ENCODE assay signal across 8 mouse cellular contexts in the genomic region with DNA sequence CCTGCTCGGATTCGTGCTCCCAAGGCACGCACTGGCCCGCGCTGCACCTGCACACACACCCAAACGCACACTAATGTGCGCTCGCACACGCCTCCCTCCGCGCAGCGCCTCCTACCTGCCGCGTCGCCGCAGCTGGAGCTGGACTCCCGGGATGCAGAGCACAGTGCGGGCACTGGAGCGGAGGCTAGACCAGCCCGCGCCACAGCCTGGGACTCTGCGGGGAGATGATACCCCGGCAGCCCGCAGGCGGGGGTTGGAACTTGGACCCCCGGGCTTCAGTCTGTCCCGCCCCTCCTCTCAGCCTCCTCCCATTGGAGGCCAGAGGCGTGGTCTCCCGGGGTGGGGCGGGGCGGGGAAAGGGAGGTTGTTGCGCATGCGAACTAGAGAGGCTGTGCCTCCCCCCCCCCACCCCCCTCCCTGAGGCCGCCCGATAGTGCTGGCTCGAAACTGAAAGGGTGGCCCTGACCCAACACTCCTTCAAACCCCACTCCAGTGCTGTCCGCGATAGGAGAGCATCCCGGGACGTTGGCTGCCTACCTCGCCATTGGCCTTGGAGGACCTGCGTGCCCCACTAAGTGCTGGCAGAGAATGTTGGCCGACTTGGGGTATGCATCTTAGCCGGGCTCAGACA. TPM values are rescaled to one million over a fixed set of nuclear protein-coding genes. Genes with fewer than 3 reads are reported as not detected.
DNase-seq lines count a peak whose midpoint lies in the region; ATAC-seq and TF ChIP-seq lines count a peak whose summit lies in the region.

A gene (minus strand): TSS at position 346 of the 631 bp plus-strand sequence.

- peak; percentile 83 for ATAC-seq in forebrain, embryonic 16.5 days
- ATAC-seq in hindbrain, embryonic 11.5 days (ENCODE audit: low FRiP score) = peak; percentile 87

- peak; percentile 43; the same call in 1 of the 2 replicates for TF ChIP-seq CTCF in cerebellum, adult 2 months (IDR thresholded peaks at IDR 0.05; ENCODE audit: borderline replicate concordance, insufficient read depth, low read depth, low read length)

- DNase-seq in ZHBTc4 (ENCODE audit: low read depth, low spot score) = peak; percentile 85
- peak; percentile 71 to 73 for DNase-seq in cerebellum, adult 2 months
- peak; percentile 84 for DNase-seq in hindbrain, embryonic 11.5 days (ENCODE audit: low spot score)
- peak; percentile 48 to 50 for DNase-seq in layer of hippocampus, postnatal 14 days (ENCODE audit: low spot score in 2 of 2)
- peak; percentile 72 for DNase-seq in lung, postnatal 10 days
- DNase-seq in retina, postnatal 1 day = peak; percentile 85
- DNase-seq in urinary bladder, postnatal 14 days (ENCODE audit: low spot score) = peak; percentile 63

- H3K9me3 ChIP-seq in forebrain, embryonic 16.5 days (ENCODE audit: control insufficient read depth, low read length) = no peaks in the 10 kb centered on the region
- H3K9me3 ChIP-seq in hindbrain, embryonic 11.5 days (ENCODE audit: control insufficient read depth, low read length) = no peaks in the 10 kb centered on the region

- H3K27ac ChIP-seq in cerebellum, adult 2 months (ENCODE audit: insufficient read depth, low read length) = peak within 1 kb of the TSS; percentile 11; the same call in 1 of the 2 replicates
- H3K27ac ChIP-seq in forebrain, embryonic 16.5 days (ENCODE audit: low read length) = 0 out of 2 replicates have a peak within 1 kb of the TSS, but pooled peaks have one; percentile 32
- H3K27ac ChIP-seq in hindbrain, embryonic 11.5 days (ENCODE audit: low read depth, low read length) = 0 out of 2 replicates have a peak within 1 kb of the TSS, but pooled peaks have one; percentile 6

- H3K27me3 ChIP-seq in cerebellum, adult 2 months (ENCODE audit: control insufficient read depth, insufficient read depth, low read length) = no peaks in the 10 kb centered on the region
- peaks cover 5% of the 10 kb centered on the region; the same call in 1 of the 2 replicates for H3K27me3 ChIP-seq in forebrain, embryonic 16.5 days (replicated peaks; ENCODE audit: control insufficient read depth, insufficient read depth, low read length)
- H3K27me3 ChIP-seq in hindbrain, embryonic 11.5 days (ENCODE audit: control insufficient read depth, insufficient read depth, low read length) = no peaks in the 10 kb centered on the region

- peak within 1 kb of the TSS; percentile 80 for H3K4me3 ChIP-seq in cerebellum, adult 2 months (replicated peaks; ENCODE audit: insufficient read depth, low read depth, low read length)
- peak within 1 kb of the TSS; percentile 60 for H3K4me3 ChIP-seq in forebrain, embryonic 16.5 days (replicated peaks; ENCODE audit: low read length)
- H3K4me3 ChIP-seq in hindbrain, embryonic 11.5 days (ENCODE audit: low read depth, low read length) = peak within 1 kb of the TSS; percentile 72

- H3K4me1 ChIP-seq in cerebellum, adult 2 months (ENCODE audit: control insufficient read depth, insufficient read depth, low read length) = peaks cover 6% of the 10 kb centered on the region; the same call in 1 of the 2 replicates
- H3K4me1 ChIP-seq in forebrain, embryonic 16.5 days (replicated peaks; ENCODE audit: control insufficient read depth, insufficient read depth, low read length) = peaks cover 17% of the 10 kb centered on the region
- H3K4me1 ChIP-seq in hindbrain, embryonic 11.5 days (replicated peaks; ENCODE audit: control insufficient read depth, insufficient read depth, low read length) = 0 out of 2 replicates have a peak, but pooled peaks cover 2% of the 10 kb centered on the region

- TF ChIP-seq POLR2A in cerebellum, adult 2 months (IDR thresholded peaks at IDR 0.05; ENCODE audit: borderline replicate concordance, insufficient read depth, low read length) = peak; percentile 55

- H3K4me2 ChIP-seq in forebrain, embryonic 16.5 days (ENCODE audit: low read length) = peak within 1 kb of the TSS; percentile 75
- H3K4me2 ChIP-seq in hindbrain, embryonic 11.5 days (replicated peaks; ENCODE audit: low read depth, low read length) = peak within 1 kb of the TSS; percentile 78

- peak within 1 kb of the TSS; percentile 83 for H3K9ac ChIP-seq in forebrain, embryonic 16.5 days (replicated peaks; ENCODE audit: low read depth, low read length)
- peak within 1 kb of the TSS; percentile 68 for H3K9ac ChIP-seq in hindbrain, embryonic 11.5 days (ENCODE audit: low read depth, low read length)

- no peaks in the 10 kb centered on the region for H3K36me3 ChIP-seq in forebrain, embryonic 16.5 days (ENCODE audit: control insufficient read depth, insufficient read depth)
- no peaks in the 10 kb centered on the region for H3K36me3 ChIP-seq in hindbrain, embryonic 11.5 days (ENCODE audit: control insufficient read depth, insufficient read depth, low read length)

- under 1% methylated on average over 42 of the region's 44 CpGs for WGBS in cerebellum, adult 2 months
- 2% methylated on average over 44 of the region's 44 CpGs for WGBS in forebrain, embryonic 16.5 days
- WGBS in hindbrain, embryonic 11.5 days = 2% methylated on average over 41 of the region's 44 CpGs

RNA-seq across cellular contexts. Expression of the gene that starts here (rescaled TPM):
- 20.9 and 21.9 TPM in 2 replicates for polyA plus RNA-seq in cerebellum, adult 2 months (2012; rRNA removed)
- 17.5 and 18.7 TPM in 2 replicates for polyA plus RNA-seq in forebrain, embryonic 16.5 days (2015; fragmentation: Nextera tagmentation; extraction: Ambion mirVana)
- polyA plus RNA-seq in hindbrain, embryonic 11.5 days (2014; fragmentation: Nextera tagmentation; extraction: Ambion mirVana) = 4.8 and 5.3 TPM in 2 replicates
- total RNA-seq in layer of hippocampus, postnatal 14 days (2021) = 10 to 100 TPM; 57.0 to 58.9 TPM

Comparison
In these comparisons a context has a peak if more than half of its experiments do, and no peak if none do; other contexts are left out.
1. Peak in every context shown above with its lines: DNase-seq, ATAC-seq, H3K4me3 ChIP-seq and H3K27ac ChIP-seq.